Mouse (Mus musculus) liver, embryonic 16.5 days (tissue): Measurements from ENCODE around the gene Tmem251. TPM values are rescaled to one million over a fixed set of nuclear protein-coding genes. Genes with fewer than 3 reads are reported as not detected.
A peak's percentile ranks its signal among the peaks of the same experiment; 100 is the strongest.

Source experiments
- ATAC-seq: fragments of 200-750 bp; cut with Nextera tagmentation; 2 replicates; pipeline ENCODE4 v1.8.0; 2017; ENCODE audit warnings: low read depth, mild to moderate bottlenecking, moderate number of reproducible peaks, moderate library complexity
- H3K27ac ChIP-seq: fragments of 300-500 bp; sonication (generic); 2 replicates; pipeline ENCODE4 v1.5.1; 2014; ENCODE audit warnings: mild to moderate bottlenecking, low read length
- H3K27me3 ChIP-seq: fragments of 300-500 bp; sonication (generic); 2 replicates; pipeline ENCODE4 v1.6.1; 2014; ENCODE audit warnings: low read depth, low read length, mixed read lengths; ENCODE audit not compliant: control insufficient read depth, insufficient read depth
- H3K36me3 ChIP-seq: fragments of 300-500 bp; sonication (generic); 2 replicates; pipeline ENCODE4 v1.6.1; 2014; ENCODE audit warnings: mild to moderate bottlenecking; ENCODE audit not compliant: control insufficient read depth, insufficient read depth
- H3K4me1 ChIP-seq: fragments of 300-500 bp; sonication (generic); 2 replicates; pipeline ENCODE4 v1.6.1; 2014; ENCODE audit warnings: low read depth, low read length, mixed read lengths; ENCODE audit not compliant: control insufficient read depth
- H3K4me2 ChIP-seq: fragments of 300-500 bp; sonication (generic); 2 replicates; pipeline ENCODE4 v1.6.1; 2014; ENCODE audit warnings: low read depth, low read length, mixed read lengths
- H3K4me3 ChIP-seq: fragments of 300-500 bp; sonication (generic); 2 replicates; pipeline ENCODE4 v1.5.1; 2014; ENCODE audit warnings: low read depth, mild to moderate bottlenecking, low read length
- H3K9ac ChIP-seq: fragments of 300-500 bp; sonication (generic); 2 replicates; pipeline ENCODE4 v1.6.1; 2014; ENCODE audit warnings: low read depth, low read length
- H3K9me3 ChIP-seq: fragments of 300-500 bp; sonication (generic); replicated peaks from 2 replicates; pipeline ENCODE4 v1.6.1; 2016; ENCODE audit warnings: low read length; ENCODE audit not compliant: control insufficient read depth
- WGBS: fragments of 180-500 bp; shearing (Covaris S2); extraction: QIAGEN DNeasy Blood & Tissue Kit; methylation state at CpG from one replicate; pipeline ENCODE4 v1.1.7; 2014; ENCODE audit not compliant: insufficient replicate concordance; 5-methylcytosine and 5-hydroxymethylcytosine counted together
- polyA plus RNA-seq: library from polyadenylated mRNA; unstranded; fragments of >200 nt; fragmentation: Nextera tagmentation; extraction: Ambion mirVana; gene quantifications from 2 replicates; pipeline ENCODE4 v1.2.1, GENCODE M21; 2015

Tmem251 gene
- polyA plus RNA-seq, 1 experiment from 2014 or later, result 4.6 TPM

- H3K4me2 ChIP-seq, result no peak overlapping the region
- no peak for ATAC-seq
- no peaks in the 10 kb centered on the region for H3K9me3 ChIP-seq
- no peak overlapping the region for H3K4me3 ChIP-seq
- peaks cover 20% of the 10 kb centered on the region for H3K4me1 ChIP-seq
- H3K27me3 ChIP-seq, result peaks cover 8% of the 10 kb centered on the region
- WGBS, result 71% methylated on average over 11 of the region's 11 CpGs
- no peak overlapping the region for H3K27ac ChIP-seq
- no peaks in the 10 kb centered on the region for H3K36me3 ChIP-seq
- H3K9ac ChIP-seq, result no peak overlapping the region
Observed at GRCm38 (mm10) chr12:102708220-102708619, 35.3 kb upstream of the Tmem251 start.

GRCm38 (mm10) chr12:102709896-102710295, 33.7 kb upstream of the Tmem251 start:
- no peak for ATAC-seq
- no peak overlapping the region for H3K4me3 ChIP-seq
- H3K27ac ChIP-seq, result no peak overlapping the region
- no peak overlapping the region for H3K4me2 ChIP-seq
- H3K9ac ChIP-seq, result no peak overlapping the region
- 65% methylated on average over 5 of the region's 5 CpGs for WGBS
- peaks cover 8% of the 10 kb centered on the region for H3K27me3 ChIP-seq
- no peaks in the 10 kb centered on the region for H3K9me3 ChIP-seq
- H3K36me3 ChIP-seq, result no peaks in the 10 kb centered on the region
- H3K4me1 ChIP-seq, result peaks cover 6% of the 10 kb centered on the region

- H3K4me1 ChIP-seq, result no peaks in the 10 kb centered on the region
- H3K27me3 ChIP-seq, result peaks cover 8% of the 10 kb centered on the region
- WGBS, result 60% methylated on average over 4 of the region's 4 CpGs
Observed at GRCm38 (mm10) chr12:102710851-102711375, 32.6 kb upstream of the Tmem251 start.

GRCm38 (mm10) chr12:102713153-102713865, 30.3 kb upstream of the Tmem251 start:
- H3K27ac ChIP-seq, result no peak overlapping the region
- H3K27me3 ChIP-seq, result no peaks in the 10 kb centered on the region
- WGBS, result 40% methylated on average over 20 of the region's 20 CpGs
- H3K9ac ChIP-seq, result no peak overlapping the region
- H3K4me2 ChIP-seq, result no peak overlapping the region
- no peaks in the 10 kb centered on the region for H3K36me3 ChIP-seq
- no peak overlapping the region for H3K4me3 ChIP-seq
- no peaks in the 10 kb centered on the region for H3K4me1 ChIP-seq
- no peak for ATAC-seq
- no peaks in the 10 kb centered on the region for H3K9me3 ChIP-seq

More at GRCm38 (mm10) chr12:102710851-102711375, 32.6 kb upstream of the Tmem251 start:
- H3K9ac ChIP-seq, result no peak overlapping the region
- no peak overlapping the region for H3K27ac ChIP-seq
- no peaks in the 10 kb centered on the region for H3K36me3 ChIP-seq
- H3K4me2 ChIP-seq, result no peak overlapping the region
- no peak overlapping the region for H3K4me3 ChIP-seq
- no peaks in the 10 kb centered on the region for H3K9me3 ChIP-seq
- no peak for ATAC-seq

- ATAC-seq, result no peak
- 53% methylated on average over 2 of the region's 2 CpGs for WGBS
- H3K4me2 ChIP-seq, result no peak overlapping the region
- H3K27ac ChIP-seq, result no peak overlapping the region
- H3K4me3 ChIP-seq, result no peak overlapping the region
- H3K9ac ChIP-seq, result no peak overlapping the region
- H3K27me3 ChIP-seq, result no peaks in the 10 kb centered on the region
- no peaks in the 10 kb centered on the region for H3K36me3 ChIP-seq
- no peaks in the 10 kb centered on the region for H3K4me1 ChIP-seq
- no peaks in the 10 kb centered on the region for H3K9me3 ChIP-seq
Observed at GRCm38 (mm10) chr12:102714116-102714515, 29.4 kb upstream of the Tmem251 start.

- Histone ChIP-seq H3K27me3 (no peaks in the 10 kb centered on the region), H3K36me3 (no peaks in the 10 kb centered on the region), H3K9ac (no peak overlapping the region), H3K4me3 (no peak overlapping the region), H3K4me1 (no peaks in the 10 kb centered on the region), H3K4me2 (no peak overlapping the region), H3K9me3 (no peaks in the 10 kb centered on the region), H3K27ac (no peak overlapping the region)
- 66% methylated on average over 10 of the region's 10 CpGs for WGBS
- no peak for ATAC-seq
Observed at GRCm38 (mm10) chr12:102714654-102715395, 28.7 kb upstream of the Tmem251 start.

- 33% methylated on average over 13 of the region's 13 CpGs for WGBS
- Histone ChIP-seq H3K27ac (no peak overlapping the region), H3K4me2 (no peak overlapping the region), H3K9ac (no peak overlapping the region), H3K4me1 (no peaks in the 10 kb centered on the region), H3K4me3 (no peak overlapping the region), H3K27me3 (no peaks in the 10 kb centered on the region), H3K36me3 (no peaks in the 10 kb centered on the region), H3K9me3 (no peaks in the 10 kb centered on the region)
- ATAC-seq, result 0 out of 2 replicates have a peak, but pooled peaks have one; percentile 30
Observed at GRCm38 (mm10) chr12:102719552-102720315, 23.8 kb upstream of the Tmem251 start.

GRCm38 (mm10) chr12:102722451-102722850, 21.1 kb upstream of the Tmem251 start:
- H3K27me3 ChIP-seq, result no peaks in the 10 kb centered on the region
- no peak for ATAC-seq
- 68% methylated on average over 11 of the region's 11 CpGs for WGBS

More at GRCm38 (mm10) chr12:102722451-102722850, 21.1 kb upstream of the Tmem251 start:
- no peaks in the 10 kb centered on the region for H3K9me3 ChIP-seq
- H3K4me1 ChIP-seq, result no peaks in the 10 kb centered on the region; the same call in 1 of the 2 replicates
- no peak overlapping the region for H3K9ac ChIP-seq
- no peaks in the 10 kb centered on the region for H3K36me3 ChIP-seq
- H3K27ac ChIP-seq, result no peak overlapping the region
- no peak overlapping the region for H3K4me3 ChIP-seq
- no peak overlapping the region for H3K4me2 ChIP-seq
